Mouse (Mus musculus) limb, embryonic 13.5 days (tissue): Measurements from ENCODE around the gene Evi2b. TPM values are rescaled to one million over a fixed set of nuclear protein-coding genes. Genes with fewer than 3 reads are reported as not detected.

Experiments
- ATAC-seq: fragments of 200-750 bp; cut with Nextera tagmentation; 2 replicates; pipeline ENCODE4 v1.8.0; 2017; ENCODE audit warnings: low read depth, moderate number of reproducible peaks, moderate TSS enrichment; ENCODE audit not compliant: low FRiP score
- H3K27ac ChIP-seq: fragments of 300-500 bp; sonication (generic); 2 replicates; pipeline ENCODE4 v1.5.1; 2015; ENCODE audit warnings: inconsistent platforms, mild to moderate bottlenecking, moderate library complexity
- H3K27me3 ChIP-seq: fragments of 300-500 bp; sonication (generic); 2 replicates; pipeline ENCODE4 v1.6.1; 2015; ENCODE audit warnings: mild to moderate bottlenecking, inconsistent platforms
- H3K36me3 ChIP-seq: fragments of 300-500 bp; sonication (generic); 2 replicates; pipeline ENCODE4 v1.6.1; 2015; ENCODE audit warnings: inconsistent platforms, mild to moderate bottlenecking, moderate library complexity
- H3K4me1 ChIP-seq: fragments of 300-500 bp; sonication (generic); 2 replicates; pipeline ENCODE4 v1.6.1; 2015; ENCODE audit warnings: inconsistent platforms
- H3K4me2 ChIP-seq: fragments of 300-500 bp; sonication (generic); replicated peaks from 2 replicates; pipeline ENCODE4 v1.6.1; 2015; ENCODE audit warnings: inconsistent platforms, mild to moderate bottlenecking, moderate library complexity
- H3K4me3 ChIP-seq: fragments of 300-500 bp; sonication (generic); 2 replicates; pipeline ENCODE4 v1.5.1; 2015; ENCODE audit warnings: moderate library complexity, mild to moderate bottlenecking, inconsistent platforms
- H3K9ac ChIP-seq: fragments of 300-500 bp; sonication (generic); 2 replicates; pipeline ENCODE4 v1.6.1; 2015; ENCODE audit warnings: mild to moderate bottlenecking, inconsistent platforms
- H3K9me3 ChIP-seq: fragments of 300-500 bp; sonication (generic); 2 replicates; pipeline ENCODE4 v1.6.1; 2016; ENCODE audit warnings: inconsistent platforms
- WGBS: fragments of 180-500 bp; shearing (Covaris S2); methylation state at CpG from one replicate; pipeline ENCODE4 v1.1.7; 2015; 5-methylcytosine and 5-hydroxymethylcytosine counted together
- polyA plus RNA-seq: library from polyadenylated mRNA; unstranded; fragments of >200 nt; fragmentation: Nextera tagmentation; extraction: Ambion mirVana; gene quantifications from 2 replicates; pipeline ENCODE4 v1.2.1, GENCODE M21; 2015

Gene Evi2b
- polyA plus RNA-seq, 1 experiment from 2014 or later, result 0.29 TPM

DNA sequence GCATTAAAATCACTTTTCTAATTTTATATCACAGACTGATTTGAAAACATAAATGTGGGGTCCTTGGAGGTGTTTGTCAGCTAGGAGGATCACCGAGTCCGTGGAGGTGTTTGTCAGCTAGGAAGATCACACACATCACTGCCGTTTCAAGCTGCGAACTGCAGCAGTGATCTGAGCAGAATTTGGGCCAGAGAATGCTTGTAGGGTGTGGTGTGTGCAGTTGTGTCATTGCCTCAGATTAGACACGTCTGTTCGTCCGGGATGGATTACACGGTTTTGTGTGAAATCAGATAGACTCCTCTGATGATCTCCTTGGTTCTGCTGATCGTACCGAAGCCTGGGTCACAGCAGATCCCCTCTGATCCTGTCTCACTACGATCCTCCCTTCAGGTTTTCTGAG, 7.2 kb upstream of the Evi2b start:
- Histone ChIP-seq H3K9me3 (no peaks in the 10 kb centered on the region), H3K4me2 (no peak overlapping the region), H3K4me3 (no peak overlapping the region), H3K9ac (no peak overlapping the region), H3K27ac (no peak overlapping the region), H3K36me3 (peaks cover 48% of the 10 kb centered on the region), H3K4me1 (peaks cover 6% of the 10 kb centered on the region), H3K27me3 (no peaks in the 10 kb centered on the region)
- no peak for ATAC-seq
- WGBS, result 86% methylated on average over 11 of the region's 11 CpGs

DNA sequence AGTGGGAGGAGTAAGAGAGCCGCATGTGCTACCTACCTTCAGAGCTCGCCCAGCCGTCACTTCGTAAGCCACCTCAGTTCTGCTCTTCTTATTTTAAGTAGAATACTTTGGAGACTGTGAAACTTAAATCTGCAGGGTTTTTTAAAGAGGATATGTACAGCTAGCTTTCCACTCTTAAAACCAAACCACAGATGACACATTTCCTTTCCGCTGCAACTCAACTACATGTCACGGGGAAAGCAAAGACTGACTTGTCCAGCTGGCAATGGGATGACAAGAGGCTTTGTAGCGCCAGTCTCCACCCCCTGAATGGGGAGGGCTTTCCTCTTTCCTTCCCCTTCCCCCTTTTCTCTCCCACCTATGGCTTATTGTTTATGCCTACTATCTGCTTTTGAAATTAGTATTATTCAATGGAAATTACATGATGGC, 6.8 kb upstream of the Evi2b start, which contains the start of the genes Evi2 and Evi2a:
Gene Evi2 (minus strand): TSS at position 257 of the 429 bp plus-strand sequence.
Gene Evi2a (minus strand): TSS at position 277 of the 429 bp plus-strand sequence.
- Histone ChIP-seq H3K36me3 (peaks cover 45% of the 10 kb centered on the region), H3K9ac (no peak within 1 kb of the TSS), H3K4me2 (no peak within 1 kb of the TSS), H3K4me3 (no peak within 1 kb of the TSS), H3K4me1 (peaks cover 6% of the 10 kb centered on the region), H3K27ac (no peak within 1 kb of the TSS), H3K27me3 (no peaks in the 10 kb centered on the region), H3K9me3 (no peaks in the 10 kb centered on the region)
- ATAC-seq, result no peak
- WGBS, result 87% methylated on average over 7 of the region's 7 CpGs

DNA sequence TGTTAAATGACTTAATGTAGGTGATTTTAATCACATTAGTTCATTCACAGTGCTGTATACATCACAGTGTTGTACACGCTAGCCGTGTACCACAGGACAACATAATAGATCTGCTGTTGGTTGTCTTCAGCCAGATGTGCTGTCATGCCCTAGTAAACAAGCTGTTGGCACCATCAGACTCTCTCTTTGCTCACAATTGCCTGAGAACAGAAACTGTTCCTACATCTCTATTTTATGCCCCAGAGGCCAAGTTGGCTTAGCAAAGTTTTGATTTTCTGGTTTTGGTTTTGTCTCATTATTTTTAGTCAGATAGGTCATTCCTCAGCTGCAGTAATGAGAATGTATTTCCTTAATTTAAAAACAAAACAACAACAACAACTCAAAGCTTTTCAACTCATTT, 6.2 kb upstream of the Evi2b start:
- 96% methylated on average over 2 of the region's 2 CpGs for WGBS
- Histone ChIP-seq H3K4me3 (no peak overlapping the region), H3K27ac (no peak overlapping the region), H3K4me2 (no peak overlapping the region), H3K9ac (no peak overlapping the region), H3K4me1 (peaks cover 6% of the 10 kb centered on the region), H3K9me3 (no peaks in the 10 kb centered on the region), H3K36me3 (peaks cover 49% of the 10 kb centered on the region), H3K27me3 (no peaks in the 10 kb centered on the region)
- no peak for ATAC-seq

DNA sequence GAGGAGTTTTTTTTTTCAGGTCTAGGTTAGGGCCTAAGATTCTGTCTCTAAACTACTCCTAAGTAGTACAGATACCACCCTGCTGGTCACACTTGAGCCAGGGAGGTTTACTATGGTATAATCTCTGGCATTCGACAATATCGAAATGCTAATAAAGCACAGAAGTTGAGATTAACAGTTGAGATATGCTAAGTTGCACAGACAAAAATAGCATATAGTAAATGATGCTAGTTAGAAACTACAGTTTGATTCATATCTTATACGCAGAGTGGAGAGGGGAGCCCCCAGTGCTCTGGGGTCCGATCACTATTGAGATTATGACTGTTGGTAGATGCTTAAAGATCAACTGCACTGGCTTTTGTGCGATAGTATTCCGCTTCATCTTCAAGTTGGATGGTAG, 5.7 kb upstream of the Evi2b start:
- WGBS, result 96% methylated on average over 6 of the region's 6 CpGs

DNA sequence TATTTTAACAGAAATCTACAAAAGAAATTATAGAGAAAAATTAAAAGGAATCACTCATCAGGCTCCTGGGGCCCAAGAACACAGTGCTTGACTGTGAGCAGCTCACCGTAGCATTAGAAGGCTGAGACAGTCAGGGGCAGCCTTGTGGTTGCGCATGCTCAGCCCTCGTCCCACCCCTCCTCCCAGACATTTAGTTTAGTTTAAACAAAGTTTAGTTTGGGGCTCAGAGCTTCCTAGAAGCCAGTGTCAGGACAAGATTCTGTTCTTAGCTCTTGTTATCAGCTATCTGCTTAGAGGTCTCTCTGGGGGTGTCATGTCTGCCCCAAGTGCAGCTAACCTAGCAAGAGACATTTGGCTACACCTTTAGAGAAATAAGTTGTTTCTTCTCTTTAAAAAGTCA, 5.0 kb upstream of the Evi2b start:
- H3K27me3 ChIP-seq, result no peaks in the 10 kb centered on the region
- no peak overlapping the region for H3K4me3 ChIP-seq
- H3K4me2 ChIP-seq, result no peak overlapping the region
- peaks cover 47% of the 10 kb centered on the region for H3K36me3 ChIP-seq
- no peak overlapping the region for H3K27ac ChIP-seq
- no peak overlapping the region for H3K9ac ChIP-seq
- WGBS, result 91% methylated on average over 3 of the region's 3 CpGs
- H3K9me3 ChIP-seq, result no peaks in the 10 kb centered on the region
- no peaks in the 10 kb centered on the region for H3K4me1 ChIP-seq
- ATAC-seq, result no peak

More for the DNA sequence above, 5.7 kb upstream of the Evi2b start:
- Histone ChIP-seq H3K9ac (no peak overlapping the region), H3K36me3 (peaks cover 49% of the 10 kb centered on the region), H3K4me1 (peaks cover 4% of the 10 kb centered on the region), H3K27ac (no peak overlapping the region), H3K4me2 (no peak overlapping the region), H3K27me3 (no peaks in the 10 kb centered on the region), H3K4me3 (no peak overlapping the region), H3K9me3 (no peaks in the 10 kb centered on the region)
- ATAC-seq, result no peak

GRCm38 (mm10) chr11:79527739-79528384, 4.3 kb upstream of the Evi2b start:
- Histone ChIP-seq H3K4me1 (no peaks in the 10 kb centered on the region), H3K27ac (no peak overlapping the region), H3K9me3 (no peaks in the 10 kb centered on the region), H3K27me3 (no peaks in the 10 kb centered on the region), H3K4me3 (no peak overlapping the region), H3K9ac (no peak overlapping the region), H3K36me3 (peaks cover 43% of the 10 kb centered on the region), H3K4me2 (no peak overlapping the region)
- 93% methylated on average over 5 of the region's 5 CpGs for WGBS
- no peak for ATAC-seq

GRCm38 (mm10) chr11:79527015-79527738, 3.6 kb upstream of the Evi2b start:
- no peaks in the 10 kb centered on the region for H3K9me3 ChIP-seq
- H3K27me3 ChIP-seq, result no peaks in the 10 kb centered on the region
- no peak overlapping the region for H3K4me3 ChIP-seq
- H3K27ac ChIP-seq, result no peak overlapping the region
- H3K9ac ChIP-seq, result no peak overlapping the region
- H3K36me3 ChIP-seq, result peaks cover 39% of the 10 kb centered on the region
- ATAC-seq, result no peak
- H3K4me1 ChIP-seq, result no peaks in the 10 kb centered on the region
- no peak overlapping the region for H3K4me2 ChIP-seq
- 81% methylated on average over 15 of the region's 15 CpGs for WGBS

DNA sequence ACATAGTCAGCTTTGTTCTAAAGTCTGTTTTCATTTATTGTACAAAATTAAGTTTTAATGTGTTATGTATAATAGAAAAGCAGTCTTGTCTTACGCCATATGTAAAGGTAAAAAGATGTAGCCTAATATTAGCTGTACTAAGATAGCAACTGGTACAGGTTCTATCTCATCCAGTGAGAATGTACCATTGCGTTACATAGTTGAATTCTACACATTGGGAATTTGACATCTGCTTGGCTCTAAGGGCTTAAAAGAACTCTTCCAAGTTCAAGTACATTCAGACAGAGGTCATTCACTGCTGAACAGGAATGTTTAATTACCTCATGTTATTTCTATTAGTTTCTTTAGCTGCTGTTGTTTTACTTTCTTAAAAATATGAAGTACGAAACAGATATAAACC, 3.0 kb upstream of the Evi2b start:
- Histone ChIP-seq H3K9me3 (no peaks in the 10 kb centered on the region), H3K9ac (no peak overlapping the region), H3K27me3 (no peaks in the 10 kb centered on the region), H3K4me2 (no peak overlapping the region), H3K4me3 (no peak overlapping the region), H3K36me3 (peaks cover 35% of the 10 kb centered on the region), H3K27ac (no peak overlapping the region), H3K4me1 (no peaks in the 10 kb centered on the region)
- ATAC-seq, result no peak
- WGBS, result 93% methylated on average over 3 of the region's 3 CpGs

DNA sequence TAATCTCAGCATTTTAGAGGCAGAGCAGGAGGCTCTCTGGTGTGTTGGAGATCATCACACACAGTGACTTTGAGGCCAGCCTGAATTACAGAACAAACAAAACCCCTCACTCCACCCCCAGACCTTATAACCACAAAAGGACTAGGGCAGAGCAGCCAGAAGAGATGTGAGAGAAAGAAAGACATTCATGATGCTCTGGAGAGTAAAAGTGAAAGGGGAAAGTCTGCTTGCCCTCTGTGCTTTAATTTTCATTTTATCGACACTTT, 681 bp upstream of the Evi2b start:
- H3K9me3 ChIP-seq, result no peaks in the 10 kb centered on the region
- H3K27ac ChIP-seq, result no peak overlapping the region
- WGBS, result 86% methylated on average over 1 of the region's 1 CpGs
- no peak overlapping the region for H3K4me3 ChIP-seq
- peaks cover 28% of the 10 kb centered on the region for H3K36me3 ChIP-seq
- H3K4me2 ChIP-seq, result no peak overlapping the region
- no peaks in the 10 kb centered on the region for H3K4me1 ChIP-seq
- no peak overlapping the region for H3K9ac ChIP-seq
- ATAC-seq, result no peak
- no peaks in the 10 kb centered on the region for H3K27me3 ChIP-seq

GRCm38 (mm10) chr11:79522944-79523343, 618 bp downstream of the Evi2b start:
- Histone ChIP-seq H3K9ac (no peak overlapping the region), H3K9me3 (no peaks in the 10 kb centered on the region), H3K4me1 (no peaks in the 10 kb centered on the region), H3K27ac (no peak overlapping the region), H3K27me3 (no peaks in the 10 kb centered on the region), H3K4me2 (no peak overlapping the region), H3K36me3 (peaks cover 19% of the 10 kb centered on the region), H3K4me3 (no peak overlapping the region)
- 79% methylated on average over 1 of the region's 1 CpGs for WGBS
- ATAC-seq, result no peak

DNA sequence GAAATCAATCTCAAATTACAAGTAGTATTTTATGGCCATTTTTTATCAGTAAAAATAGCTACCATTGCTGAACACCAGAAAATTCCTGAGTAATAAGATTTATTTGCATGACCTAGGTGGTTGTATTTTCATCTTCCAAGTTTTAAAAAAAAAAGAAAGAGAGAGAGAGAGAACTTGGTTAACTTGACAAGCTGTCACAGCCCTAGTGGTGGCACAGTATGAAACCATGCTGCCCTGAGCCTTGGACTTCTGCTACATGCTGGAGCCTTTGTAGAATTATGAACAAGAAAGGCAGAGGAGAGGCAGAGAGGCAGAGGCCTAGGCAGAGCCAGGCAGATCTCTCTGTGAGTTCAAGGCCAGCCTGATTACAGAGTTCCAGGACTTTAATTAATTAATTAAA, 1.6 kb downstream of the Evi2b start:
- H3K27ac ChIP-seq, result no peak overlapping the region
- peaks cover 14% of the 10 kb centered on the region for H3K36me3 ChIP-seq
- no peak for ATAC-seq
- H3K9ac ChIP-seq, result no peak overlapping the region
- H3K4me3 ChIP-seq, result no peak overlapping the region
- no peaks in the 10 kb centered on the region for H3K9me3 ChIP-seq
- H3K4me2 ChIP-seq, result no peak overlapping the region
- no peaks in the 10 kb centered on the region for H3K27me3 ChIP-seq
- no peaks in the 10 kb centered on the region for H3K4me1 ChIP-seq

GRCm38 (mm10) chr11:79520772-79521171, 2.8 kb downstream of the Evi2b start:
- no peak for ATAC-seq
- H3K4me1 ChIP-seq, result no peaks in the 10 kb centered on the region
- H3K9ac ChIP-seq, result no peak overlapping the region

DNA sequence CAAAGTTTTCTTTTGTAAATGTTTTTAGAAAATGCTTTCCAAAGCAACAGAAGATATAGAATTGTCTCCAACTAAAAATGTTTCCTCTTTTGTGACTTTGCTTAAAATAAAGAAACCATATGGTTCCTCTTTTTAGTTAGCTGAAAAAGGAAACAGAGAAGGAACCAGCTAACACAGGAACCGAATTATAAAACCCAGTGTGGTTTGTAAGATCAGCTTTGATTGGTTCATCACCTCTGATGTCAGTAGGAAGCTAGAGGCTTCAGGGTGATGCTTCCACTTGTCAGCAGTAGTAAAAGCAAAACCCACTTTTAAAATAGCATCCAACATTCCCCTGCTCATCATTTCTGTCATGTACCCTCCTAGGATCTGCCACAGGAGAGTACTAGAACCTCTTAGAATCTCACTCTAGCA, 3.7 kb downstream of the Evi2b start:
- no peak overlapping the region for H3K27ac ChIP-seq
- H3K9me3 ChIP-seq, result no peaks in the 10 kb centered on the region
- H3K4me1 ChIP-seq, result no peaks in the 10 kb centered on the region
- no peaks in the 10 kb centered on the region for H3K27me3 ChIP-seq
- no peak overlapping the region for H3K4me2 ChIP-seq
- 75% methylated on average over 1 of the region's 1 CpGs for WGBS
- H3K9ac ChIP-seq, result no peak overlapping the region
- no peak overlapping the region for H3K4me3 ChIP-seq
- H3K36me3 ChIP-seq, result peaks cover 5% of the 10 kb centered on the region; the same call in 1 of the 2 replicates
- no peak for ATAC-seq

More at GRCm38 (mm10) chr11:79520772-79521171, 2.8 kb downstream of the Evi2b start:
- no peak overlapping the region for H3K4me3 ChIP-seq
- no peaks in the 10 kb centered on the region for H3K9me3 ChIP-seq
- H3K27me3 ChIP-seq, result no peaks in the 10 kb centered on the region
- H3K4me2 ChIP-seq, result no peak overlapping the region
- H3K36me3 ChIP-seq, result peaks cover 11% of the 10 kb centered on the region; the same call in 1 of the 2 replicates
- no peak overlapping the region for H3K27ac ChIP-seq
